Mouse (Mus musculus): ENCODE data around the gene Mesp1. TPM values are rescaled to one million over a fixed set of nuclear protein-coding genes. Genes with fewer than 3 reads are reported as not detected.

The Mesp1 gene
- polyA plus RNA-seq, 1 experiment from 2014 or later: not detected

DNA sequence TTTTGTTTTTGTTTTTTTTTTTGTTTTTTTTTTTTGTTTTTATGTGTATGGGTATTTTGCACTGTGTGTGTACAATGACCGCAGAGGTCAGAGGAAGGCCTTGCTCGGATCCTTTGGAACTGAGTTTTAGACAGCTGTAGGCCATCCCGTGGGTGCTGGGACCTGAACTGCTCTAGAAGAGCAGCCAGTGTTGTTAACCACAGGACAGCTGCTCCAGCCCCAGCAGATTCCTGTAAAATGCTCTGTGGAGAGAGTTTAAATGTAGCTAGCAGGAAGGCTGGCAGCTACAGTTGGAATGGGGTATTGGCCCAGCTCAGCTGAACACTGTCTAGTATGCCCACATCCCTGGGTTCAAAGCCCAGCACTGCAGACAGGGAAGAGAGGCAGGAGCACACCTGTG, 23.9 kb downstream of the Mesp1 start:
- no peak overlapping the region for H3K9ac ChIP-seq (replicated peaks; ENCODE audit: low read length)
- no peak overlapping the region for H3K27ac ChIP-seq (ENCODE audit: low read length)
- H3K36me3 ChIP-seq (ENCODE audit: insufficient read depth, low read length): no peaks in the 10 kb centered on the region
- no peaks in the 10 kb centered on the region for H3K4me1 ChIP-seq (ENCODE audit: insufficient read depth, low read length)
- 81% methylated on average over 3 of the region's 3 CpGs for WGBS
- no peaks in the 10 kb centered on the region for H3K9me3 ChIP-seq (ENCODE audit: low read length)
- ATAC-seq (ENCODE audit: low FRiP score, low TSS enrichment): no peak
- no peak overlapping the region for H3K4me2 ChIP-seq (replicated peaks; ENCODE audit: low read depth, low read length)
- H3K27me3 ChIP-seq (ENCODE audit: insufficient read depth, low read length): no peaks in the 10 kb centered on the region
- H3K4me3 ChIP-seq (ENCODE audit: low read length): no peak overlapping the region

DNA sequence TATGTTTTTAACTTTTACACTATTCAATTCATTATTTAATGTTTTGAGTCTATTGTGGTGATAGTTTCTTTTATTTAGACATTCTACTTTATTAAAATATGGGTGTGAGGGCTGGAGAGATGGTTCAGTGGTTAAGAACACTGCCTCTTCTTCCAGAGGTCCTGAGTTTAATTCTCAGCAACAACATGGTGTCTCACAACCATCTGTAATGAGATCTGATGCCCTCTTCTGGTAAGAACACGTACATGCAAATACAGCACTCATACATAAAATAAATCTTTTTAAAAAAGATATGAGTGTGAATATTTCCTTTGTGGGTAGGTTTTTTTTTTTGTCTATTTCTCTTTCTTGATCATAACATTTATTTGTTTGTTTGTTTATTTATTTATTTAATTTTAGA, 27.6 kb downstream of the Mesp1 start:
- ATAC-seq (ENCODE audit: low FRiP score, low TSS enrichment): no peak
- WGBS: 50% methylated on average over 1 of the region's 1 CpGs
- H3K27me3 ChIP-seq (ENCODE audit: insufficient read depth, low read length): no peaks in the 10 kb centered on the region

DNA sequence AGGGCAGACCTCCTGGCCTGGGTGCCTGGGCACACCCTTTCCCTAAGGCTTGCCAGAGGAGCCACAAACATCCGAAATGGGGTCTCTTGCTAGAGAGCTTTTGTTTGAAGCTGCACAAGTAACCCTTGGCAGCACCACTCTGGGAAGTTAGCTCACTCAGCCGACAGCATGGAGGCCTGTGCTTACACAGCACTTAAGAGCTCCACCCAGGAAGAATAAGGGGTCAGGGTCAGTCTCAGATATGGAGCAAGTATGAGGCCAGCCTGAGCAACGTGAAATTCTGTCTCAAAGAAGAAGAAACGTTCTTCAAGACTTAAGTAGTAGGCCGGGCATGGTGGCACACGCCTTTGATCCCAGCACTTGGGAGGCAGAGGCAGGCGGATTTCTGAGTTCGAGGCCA, 31.5 kb downstream of the Mesp1 start:
- Histone ChIP-seq H3K36me3 (ENCODE audit: insufficient read depth, low read length) (no peaks in the 10 kb centered on the region), H3K27ac (ENCODE audit: low read length) (no peak overlapping the region), H3K4me2 (replicated peaks; ENCODE audit: low read depth, low read length) (no peak overlapping the region), H3K9ac (replicated peaks; ENCODE audit: low read length) (no peak overlapping the region), H3K4me3 (ENCODE audit: low read length) (no peak overlapping the region), H3K9me3 (ENCODE audit: low read length) (no peaks in the 10 kb centered on the region), H3K27me3 (ENCODE audit: insufficient read depth, low read length) (no peaks in the 10 kb centered on the region), H3K4me1 (ENCODE audit: insufficient read depth, low read length) (no peaks in the 10 kb centered on the region)
- no peak for ATAC-seq (ENCODE audit: low FRiP score, low TSS enrichment)
- WGBS: 72% methylated on average over 8 of the region's 8 CpGs

More for the DNA sequence above, 27.6 kb downstream of the Mesp1 start:
- no peaks in the 10 kb centered on the region for H3K9me3 ChIP-seq (ENCODE audit: low read length)
- no peaks in the 10 kb centered on the region for H3K36me3 ChIP-seq (ENCODE audit: insufficient read depth, low read length)
- H3K4me1 ChIP-seq (ENCODE audit: insufficient read depth, low read length): no peaks in the 10 kb centered on the region
- no peak overlapping the region for H3K27ac ChIP-seq (ENCODE audit: low read length)
- H3K9ac ChIP-seq (replicated peaks; ENCODE audit: low read length): no peak overlapping the region
- H3K4me2 ChIP-seq (replicated peaks; ENCODE audit: low read depth, low read length): no peak overlapping the region
- no peak overlapping the region for H3K4me3 ChIP-seq (ENCODE audit: low read length)

DNA sequence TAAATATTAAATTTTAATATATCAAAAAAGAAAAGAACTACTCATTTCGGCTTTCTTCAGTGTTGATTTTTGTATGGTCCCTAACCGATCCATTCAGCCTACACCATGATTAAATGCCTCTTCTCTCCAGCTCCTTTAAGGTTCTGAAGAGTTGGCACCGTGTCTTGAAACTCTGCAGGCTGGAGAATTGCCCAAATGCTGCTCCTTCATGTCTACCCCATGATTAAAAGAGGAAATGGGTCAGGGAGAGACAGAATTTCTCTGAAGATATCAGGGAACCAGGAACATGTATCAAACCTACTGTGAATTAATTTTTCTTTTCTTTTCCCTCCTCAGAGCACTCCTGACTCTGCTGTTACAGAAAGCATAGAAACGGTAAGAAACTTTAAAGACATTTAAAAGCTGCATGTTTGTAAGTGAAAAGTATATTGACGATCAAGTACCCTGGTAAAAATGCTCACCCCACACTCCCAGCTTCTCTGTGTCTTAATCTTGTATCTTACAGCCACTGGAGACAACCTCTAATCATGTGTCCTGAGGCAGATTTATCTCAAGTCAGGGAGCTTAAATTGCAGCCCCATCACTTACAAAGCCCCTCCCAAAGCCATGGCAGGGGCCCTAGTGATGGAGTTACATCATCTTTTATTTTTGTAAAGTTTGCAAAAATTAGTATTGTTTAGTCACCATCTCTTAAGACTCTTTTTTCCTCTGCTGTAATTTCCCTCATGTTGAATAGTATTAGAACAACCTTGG, 32.3 kb downstream of the Mesp1 start:
- H3K27ac ChIP-seq (ENCODE audit: low read length): no peak overlapping the region
- no peak overlapping the region for H3K4me3 ChIP-seq (ENCODE audit: low read length)
- no peaks in the 10 kb centered on the region for H3K9me3 ChIP-seq (ENCODE audit: low read length)
- WGBS: 72% methylated on average over 5 of the region's 5 CpGs
- H3K9ac ChIP-seq (replicated peaks; ENCODE audit: low read length): no peak overlapping the region
- no peaks in the 10 kb centered on the region for H3K27me3 ChIP-seq (ENCODE audit: insufficient read depth, low read length)
- ATAC-seq (ENCODE audit: low FRiP score, low TSS enrichment): no peak
- H3K4me1 ChIP-seq (ENCODE audit: insufficient read depth, low read length): no peaks in the 10 kb centered on the region
- no peaks in the 10 kb centered on the region for H3K36me3 ChIP-seq (ENCODE audit: insufficient read depth, low read length)
- H3K4me2 ChIP-seq (replicated peaks; ENCODE audit: low read depth, low read length): no peak overlapping the region

DNA sequence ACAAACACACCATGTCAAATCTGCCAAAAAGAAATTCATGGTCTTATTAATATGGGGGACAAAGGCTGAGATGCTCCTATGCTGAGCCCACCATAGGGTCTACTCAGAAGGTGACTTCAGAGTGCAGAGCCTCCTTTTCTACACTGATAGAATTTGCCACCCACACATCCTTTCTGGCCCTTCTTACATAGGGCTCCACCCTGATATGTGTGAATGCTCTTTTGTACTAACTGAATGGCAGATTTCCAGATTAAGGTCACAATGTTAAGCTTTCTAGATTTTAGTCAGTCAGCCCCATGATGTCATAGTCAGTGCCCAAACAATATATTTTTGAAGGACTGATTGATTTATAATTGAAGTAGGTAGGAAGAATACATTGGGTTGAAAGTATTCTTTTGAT, 33.8 kb downstream of the Mesp1 start:
- Histone ChIP-seq H3K9me3 (ENCODE audit: low read length) (no peaks in the 10 kb centered on the region), H3K9ac (replicated peaks; ENCODE audit: low read length) (no peak overlapping the region), H3K36me3 (ENCODE audit: insufficient read depth, low read length) (no peaks in the 10 kb centered on the region), H3K4me1 (ENCODE audit: insufficient read depth, low read length) (no peaks in the 10 kb centered on the region), H3K27ac (ENCODE audit: low read length) (no peak overlapping the region), H3K27me3 (ENCODE audit: insufficient read depth, low read length) (no peaks in the 10 kb centered on the region), H3K4me2 (replicated peaks; ENCODE audit: low read depth, low read length) (no peak overlapping the region), H3K4me3 (ENCODE audit: low read length) (no peak overlapping the region)
- no peak for ATAC-seq (ENCODE audit: low FRiP score, low TSS enrichment)

DNA sequence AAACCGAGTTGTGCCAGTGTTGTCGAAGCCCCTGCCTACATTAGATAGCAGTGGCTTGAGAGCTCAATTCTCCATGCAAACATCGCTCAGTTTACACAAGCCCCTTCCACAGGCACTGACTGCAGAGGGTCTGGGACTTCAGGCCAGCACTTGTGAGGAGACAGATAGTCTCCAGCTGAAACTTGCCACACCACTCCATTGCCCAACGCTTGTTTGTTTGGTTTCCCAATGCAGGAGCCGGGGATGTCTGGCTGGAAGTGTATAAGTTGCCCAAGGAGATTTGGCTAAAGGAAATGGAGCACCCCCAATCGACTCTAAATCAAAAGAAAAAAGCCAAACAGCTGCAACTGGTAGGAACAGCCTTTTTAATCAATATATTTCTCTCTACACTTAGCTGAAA, 35.4 kb downstream of the Mesp1 start:
- H3K4me3 ChIP-seq (ENCODE audit: low read length): no peak overlapping the region
- no peak overlapping the region for H3K4me2 ChIP-seq (replicated peaks; ENCODE audit: low read depth, low read length)
- no peaks in the 10 kb centered on the region for H3K36me3 ChIP-seq (ENCODE audit: insufficient read depth, low read length)
- H3K9ac ChIP-seq (replicated peaks; ENCODE audit: low read length): no peak overlapping the region
- no peak for ATAC-seq (ENCODE audit: low FRiP score, low TSS enrichment)
- no peaks in the 10 kb centered on the region for H3K9me3 ChIP-seq (ENCODE audit: low read length)
- WGBS: 72% methylated on average over 6 of the region's 6 CpGs
- no peak overlapping the region for H3K27ac ChIP-seq (ENCODE audit: low read length)
- no peaks in the 10 kb centered on the region for H3K4me1 ChIP-seq (ENCODE audit: insufficient read depth, low read length)
- no peaks in the 10 kb centered on the region for H3K27me3 ChIP-seq (ENCODE audit: insufficient read depth, low read length)

DNA sequence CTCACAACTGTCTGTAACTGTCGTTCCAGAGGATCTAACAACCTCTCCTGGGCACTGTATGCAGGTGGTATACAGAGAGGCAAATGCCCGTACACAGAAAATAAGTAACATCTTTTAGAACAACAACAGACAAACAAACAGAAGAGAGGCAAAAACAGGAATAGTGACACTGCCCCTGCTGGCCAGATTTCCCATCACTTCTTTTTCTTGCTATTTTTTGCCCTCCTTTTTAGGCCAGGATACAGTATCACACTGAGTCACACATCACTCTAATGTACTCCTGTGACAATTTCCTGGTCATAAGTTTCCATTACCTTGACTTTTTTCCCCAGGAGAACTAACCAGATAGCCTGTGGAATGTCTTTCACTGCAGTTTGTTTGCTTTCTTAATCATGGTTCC, 37.3 kb downstream of the Mesp1 start:
- H3K4me3 ChIP-seq (ENCODE audit: low read length): no peak overlapping the region
- WGBS: 42% methylated on average over 2 of the region's 2 CpGs
- no peak overlapping the region for H3K4me2 ChIP-seq (replicated peaks; ENCODE audit: low read depth, low read length)
- no peak overlapping the region for H3K9ac ChIP-seq (replicated peaks; ENCODE audit: low read length)
- no peaks in the 10 kb centered on the region for H3K9me3 ChIP-seq (ENCODE audit: low read length)
- no peak overlapping the region for H3K27ac ChIP-seq (ENCODE audit: low read length)
- no peaks in the 10 kb centered on the region for H3K36me3 ChIP-seq (ENCODE audit: insufficient read depth, low read length)
- H3K4me1 ChIP-seq (ENCODE audit: insufficient read depth, low read length): no peaks in the 10 kb centered on the region
- ATAC-seq (ENCODE audit: low FRiP score, low TSS enrichment): no peak
- no peaks in the 10 kb centered on the region for H3K27me3 ChIP-seq (ENCODE audit: insufficient read depth, low read length)

DNA sequence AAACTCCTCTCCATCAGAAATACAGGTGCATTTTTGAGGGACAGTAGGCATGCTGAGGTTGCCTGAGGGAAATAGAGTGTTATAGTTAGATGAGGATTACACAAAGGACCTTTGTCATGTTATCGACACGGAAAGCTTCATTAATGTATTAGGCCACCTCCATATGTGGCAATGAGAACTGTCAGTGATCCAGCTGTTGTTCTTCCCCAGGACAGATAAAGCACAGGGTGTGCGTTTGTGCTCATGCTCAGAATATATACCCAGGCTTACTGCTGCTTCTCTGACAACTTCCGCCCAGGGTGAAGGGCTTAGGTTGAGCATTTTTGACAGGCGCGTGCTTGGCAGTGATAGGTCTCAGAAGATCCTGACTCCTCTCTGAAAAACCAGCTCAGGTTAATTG, 44.1 kb downstream of the Mesp1 start:
- H3K36me3 ChIP-seq (ENCODE audit: insufficient read depth, low read length): no peaks in the 10 kb centered on the region
- H3K4me2 ChIP-seq (replicated peaks; ENCODE audit: low read depth, low read length): no peak overlapping the region
- no peaks in the 10 kb centered on the region for H3K27me3 ChIP-seq (ENCODE audit: insufficient read depth, low read length)
- no peak overlapping the region for H3K27ac ChIP-seq (ENCODE audit: low read length)
- H3K4me3 ChIP-seq (ENCODE audit: low read length): no peak overlapping the region
- 89% methylated on average over 6 of the region's 6 CpGs for WGBS
- H3K4me1 ChIP-seq (ENCODE audit: insufficient read depth, low read length): no peaks in the 10 kb centered on the region
- no peaks in the 10 kb centered on the region for H3K9me3 ChIP-seq (ENCODE audit: low read length)
- ATAC-seq (ENCODE audit: low FRiP score, low TSS enrichment): no peak
- no peak overlapping the region for H3K9ac ChIP-seq (replicated peaks; ENCODE audit: low read length)

DNA sequence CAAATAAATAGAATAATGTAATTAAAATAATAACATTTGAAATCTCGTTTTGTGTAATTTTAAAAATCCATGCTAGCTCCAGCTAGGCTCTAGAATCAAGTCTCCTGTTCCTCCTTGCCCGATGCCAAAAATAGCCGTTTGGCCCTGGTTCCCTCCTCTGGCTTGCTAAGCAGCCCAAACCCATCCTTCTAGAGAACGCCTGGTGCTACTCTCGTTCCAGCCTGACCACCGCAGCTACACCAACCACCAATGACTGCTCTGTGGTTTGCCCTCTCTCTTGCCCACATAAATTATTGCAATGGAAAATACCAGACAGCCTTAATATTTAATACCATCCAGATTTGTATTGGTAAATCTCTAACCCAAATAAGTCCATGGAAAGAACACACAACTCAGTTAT, 45.9 kb downstream of the Mesp1 start:
- WGBS: 85% methylated on average over 6 of the region's 6 CpGs
- Histone ChIP-seq H3K36me3 (ENCODE audit: insufficient read depth, low read length) (no peaks in the 10 kb centered on the region), H3K27ac (ENCODE audit: low read length) (no peak overlapping the region), H3K4me1 (ENCODE audit: insufficient read depth, low read length) (peaks cover 5% of the 10 kb centered on the region), H3K4me3 (ENCODE audit: low read length) (no peak overlapping the region), H3K9ac (replicated peaks; ENCODE audit: low read length) (no peak overlapping the region), H3K9me3 (ENCODE audit: low read length) (no peaks in the 10 kb centered on the region), H3K27me3 (ENCODE audit: insufficient read depth, low read length) (no peaks in the 10 kb centered on the region), H3K4me2 (replicated peaks; ENCODE audit: low read depth, low read length) (no peak overlapping the region)
- ATAC-seq (ENCODE audit: low FRiP score, low TSS enrichment): no peak

DNA sequence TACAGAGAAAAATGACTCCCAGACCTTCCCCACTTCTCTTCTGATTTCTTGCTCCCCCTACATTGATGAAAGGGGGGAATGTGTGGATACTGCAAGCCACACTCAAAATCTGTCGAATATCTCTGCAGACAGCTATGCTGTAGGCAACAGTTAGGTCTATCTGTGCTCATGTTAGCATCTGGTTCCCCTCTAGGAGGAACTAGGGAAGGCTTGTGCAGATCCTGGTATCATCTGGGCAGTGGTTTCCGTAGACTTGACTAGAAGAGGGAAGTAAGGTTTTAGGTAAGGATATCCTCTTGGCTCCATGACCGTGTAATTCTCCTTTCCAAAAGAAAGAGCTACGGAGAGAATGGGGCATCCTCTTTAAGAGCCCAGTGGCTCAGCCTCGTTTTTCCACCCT, 49.0 kb downstream of the Mesp1 start:
- no peak overlapping the region for H3K4me2 ChIP-seq (replicated peaks; ENCODE audit: low read depth, low read length)
- WGBS: 81% methylated on average over 5 of the region's 5 CpGs
- no peak for ATAC-seq (ENCODE audit: low FRiP score, low TSS enrichment)
- peaks cover 2% of the 10 kb centered on the region; the same call in 1 of the 2 replicates for H3K36me3 ChIP-seq (ENCODE audit: insufficient read depth, low read length)
- no peaks in the 10 kb centered on the region for H3K9me3 ChIP-seq (ENCODE audit: low read length)
- no peak overlapping the region for H3K27ac ChIP-seq (ENCODE audit: low read length)
- H3K27me3 ChIP-seq (ENCODE audit: insufficient read depth, low read length): no peaks in the 10 kb centered on the region
- no peak overlapping the region for H3K9ac ChIP-seq (replicated peaks; ENCODE audit: low read length)
- H3K4me3 ChIP-seq (ENCODE audit: low read length): no peak overlapping the region
- H3K4me1 ChIP-seq (ENCODE audit: insufficient read depth, low read length): peaks cover 7% of the 10 kb centered on the region
